Mouse (Mus musculus): ENCODE results near the gene Gm5286.
"Not testable (repeated sequence)": the region's sequence is repeated elsewhere in the genome, so short reads cannot be mapped to it uniquely, and the experiment has no call there.

Gm5286 gene

GRCm38 (mm10) chr3:94196414-94196813 is at the start of gene Gm5286:
Gm5286 (plus strand) TSS chr3:94196714.
- DNase-seq (ENCODE audit: low read depth, low spot score) = not testable (repeated sequence)

- not testable (repeated sequence) for DNase-seq (ENCODE audit: low read depth, low spot score)
Measured at GRCm38 (mm10) chr3:94167351-94167750, 29.2 kb upstream of the Gm5286 start.

- DNase-seq (ENCODE audit: low read depth, low spot score) = not testable (repeated sequence)
Measured at GRCm38 (mm10) chr3:94178093-94178492, 18.4 kb upstream of the Gm5286 start, which contains the start of gene Gm10696. Gm10696 (minus strand) TSS chr3:94178193.
